Mouse (Mus musculus): ENCODE measurements around the gene Ica1l.
A peak's percentile ranks its signal among the peaks of the same experiment; 100 is the strongest.
"Not testable (repeated sequence)": the region's sequence is repeated elsewhere in the genome, so short reads cannot be mapped to it uniquely, and the experiment has no call there.

Gene Ica1l

GRCm38 (mm10) chr1:60042796-60043469, at the start of gene Ica1l:
Ica1l (minus strand) TSS chr1:60043184.
- DNase-seq: peak; percentile 18

DNA sequence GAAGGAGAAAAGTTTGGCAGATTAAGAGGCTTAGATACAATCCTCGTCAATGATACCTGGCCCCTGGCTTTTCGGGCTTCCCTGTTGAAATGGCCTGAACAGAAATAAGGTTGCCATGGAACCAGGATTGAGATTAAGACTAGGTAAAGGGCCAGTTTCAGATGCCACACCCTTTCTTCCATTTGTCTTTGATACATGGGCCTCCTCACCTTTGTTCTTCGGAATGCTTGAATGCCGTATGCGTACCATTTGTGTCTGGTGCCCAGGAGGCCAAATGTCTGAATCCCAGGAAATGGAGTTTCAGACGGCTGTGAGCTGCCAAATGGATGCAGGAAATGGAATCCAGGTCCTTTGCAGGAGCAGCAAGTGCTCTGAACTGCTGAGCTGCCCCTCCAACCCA, 33.4 kb upstream of the Ica1l start:
- DNase-seq: no peak

GRCm38 (mm10) chr1:60075590-60075989, 32.6 kb upstream of the Ica1l start:
- no peak for DNase-seq

DNA sequence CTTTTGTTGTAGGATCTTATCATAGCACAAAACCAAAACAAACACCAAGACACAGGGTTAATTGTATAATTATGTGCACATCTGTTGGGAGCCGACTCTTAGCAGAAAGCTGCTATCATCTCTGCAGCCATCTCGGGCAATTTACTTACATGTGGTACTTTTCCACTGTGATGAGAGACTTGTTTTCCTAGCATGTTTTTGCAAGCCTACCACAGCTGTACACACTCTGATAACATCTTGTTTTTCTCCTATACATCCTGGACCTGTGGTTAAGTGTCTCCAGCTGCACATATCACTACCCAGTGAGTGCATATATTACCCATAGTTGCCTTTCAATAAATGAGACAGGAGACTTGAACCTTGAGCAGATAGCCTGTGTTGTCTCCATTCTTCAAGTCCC, 32.0 kb upstream of the Ica1l start:
- no peak for DNase-seq

- DNase-seq: not testable (repeated sequence)
These were observed 27.7 kb upstream of the Ica1l start for GRCm38 (mm10) chr1:60070725-60071124.

DNA sequence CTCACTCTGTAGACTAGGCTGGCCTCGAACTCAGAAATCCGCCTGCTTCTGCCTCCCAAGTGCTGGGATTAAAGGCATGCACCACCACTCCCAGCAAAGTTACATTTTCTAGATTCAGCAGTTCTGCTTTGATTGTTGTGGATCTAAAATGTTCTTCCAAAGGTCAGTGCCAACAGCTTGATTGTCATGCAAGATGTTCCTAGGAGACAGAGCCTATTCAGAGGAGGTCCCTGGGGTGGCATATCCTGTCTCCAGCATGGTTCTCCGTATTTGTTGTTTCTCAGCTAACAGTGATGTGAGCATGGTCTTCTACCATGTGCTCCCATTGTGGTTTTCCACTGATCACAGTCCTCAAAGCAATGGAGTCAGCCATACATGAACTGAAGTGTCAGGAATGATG, 13.3 kb upstream of the Ica1l start:
- no peak for DNase-seq

GRCm38 (mm10) chr1:60054659-60055058, 11.7 kb upstream of the Ica1l start:
- DNase-seq: no peak

- not testable (repeated sequence) for DNase-seq
These were observed 4.5 kb upstream of the Ica1l start for GRCm38 (mm10) chr1:60047481-60047880.

DNA sequence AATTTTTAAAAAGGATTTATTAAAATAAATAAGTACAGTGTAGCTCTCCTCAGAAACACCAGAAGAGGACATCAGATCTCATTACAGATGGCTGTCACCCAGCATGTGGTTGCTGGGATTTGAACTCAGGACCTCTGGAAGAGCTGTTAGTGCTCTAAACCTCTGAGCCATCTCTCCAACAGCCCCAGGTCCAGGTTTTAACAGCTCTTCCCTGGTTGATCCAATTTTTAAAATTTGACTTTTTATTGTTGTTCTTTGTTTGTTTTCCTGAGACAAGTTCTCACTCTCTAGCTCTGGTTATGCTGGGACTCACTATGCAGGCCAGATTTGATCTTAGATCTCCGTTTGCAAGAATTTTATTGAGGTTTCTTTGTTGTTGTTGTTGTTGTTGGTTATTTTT, 1.6 kb upstream of the Ica1l start:
- DNase-seq: no peak

DNA sequence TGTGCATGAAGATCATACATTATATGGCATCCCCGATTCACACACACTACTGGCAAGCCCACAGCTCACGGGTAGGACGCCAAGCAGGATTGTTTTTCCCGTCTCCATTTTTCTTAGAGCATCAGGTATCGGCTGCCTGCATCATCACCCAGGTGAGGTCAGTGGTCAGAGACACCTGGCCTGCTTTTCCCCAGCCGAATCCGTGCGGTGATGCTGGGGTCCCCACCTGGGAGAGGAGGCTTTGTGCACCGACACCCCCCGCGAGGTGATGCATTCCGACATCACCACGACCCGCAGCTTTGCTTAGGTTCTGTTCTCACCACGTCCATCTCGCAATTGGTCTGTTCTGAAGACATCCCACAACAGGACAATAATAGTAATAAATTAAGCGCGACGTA, 587 bp downstream of the Ica1l start:
- DNase-seq: no peak

- DNase-seq: no peak
These were observed 7.9 kb downstream of the Ica1l start for GRCm38 (mm10) chr1:60035044-60035443.

DNA sequence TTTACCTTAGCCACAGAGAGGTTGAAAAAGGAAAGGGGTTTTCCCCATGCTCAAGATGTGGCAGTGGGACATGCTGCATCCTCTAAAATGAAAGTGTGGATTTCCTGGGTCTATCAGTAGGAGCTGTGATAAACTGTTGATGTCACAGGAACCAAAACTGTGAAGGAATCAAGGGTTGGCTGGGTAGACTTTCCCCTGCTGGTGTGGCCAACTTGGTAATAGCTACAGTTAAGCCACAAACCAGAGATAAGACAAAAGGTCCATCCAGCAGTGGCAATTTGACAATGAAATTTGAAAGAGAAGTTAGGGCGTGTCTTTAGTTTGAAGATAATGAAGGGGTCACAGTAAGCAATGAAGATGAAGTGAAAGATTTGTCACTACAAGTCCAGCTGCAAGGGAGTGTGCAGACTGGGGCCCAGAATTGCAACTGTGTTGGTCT, 25.9 kb downstream of the Ica1l start:
- DNase-seq: peak; percentile 12

GRCm38 (mm10) chr1:60016136-60016611, 26.8 kb downstream of the Ica1l start:
- DNase-seq: no peak

GRCm38 (mm10) chr1:60015511-60015910, 27.5 kb downstream of the Ica1l start:
- no peak for DNase-seq

DNA sequence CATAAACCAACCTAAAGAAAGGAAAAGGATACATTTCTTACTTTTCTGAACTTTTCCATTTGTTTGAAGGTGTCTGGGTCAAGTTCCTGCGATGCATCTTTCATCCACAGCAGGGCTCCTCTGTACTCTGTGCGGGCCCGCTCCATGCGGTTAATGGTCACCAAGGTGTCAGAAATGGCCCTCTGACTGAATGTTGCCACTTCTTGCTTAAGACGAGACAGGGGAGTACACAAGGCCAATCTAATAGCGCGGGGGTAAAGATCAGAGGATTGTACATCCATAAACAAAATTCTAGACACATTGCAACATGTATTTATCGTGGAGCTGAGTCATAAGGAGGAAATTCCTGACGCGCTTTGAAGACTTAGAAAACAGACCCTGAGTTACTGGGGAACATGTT, 29.2 kb downstream of the Ica1l start:
- DNase-seq: no peak

- DNase-seq: no peak
These were observed 34.2 kb downstream of the Ica1l start for GRCm38 (mm10) chr1:60008743-60009142.

GRCm38 (mm10) chr1:60007337-60007736, 35.6 kb downstream of the Ica1l start:
- peak; percentile 13 for DNase-seq

DNA sequence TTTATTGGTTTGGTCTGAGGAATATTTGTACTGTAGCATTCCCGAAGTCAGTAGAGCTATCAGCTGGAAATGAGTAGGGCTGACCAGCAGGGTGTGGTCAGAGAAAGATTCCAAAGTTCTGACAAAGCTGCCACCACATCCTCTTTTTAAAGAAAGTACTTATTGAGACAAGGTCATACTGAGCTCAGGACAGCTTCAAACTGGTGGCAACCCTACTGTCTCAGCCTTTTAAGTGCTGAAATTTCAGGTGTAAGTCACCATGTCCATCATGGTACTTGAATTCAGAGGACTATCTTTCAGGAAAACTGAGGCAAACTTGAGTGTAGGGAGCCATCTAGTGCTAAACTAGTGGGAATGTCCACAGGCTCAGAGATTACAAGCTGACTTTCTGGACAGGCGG, 42.7 kb downstream of the Ica1l start:
- no peak for DNase-seq

DNA sequence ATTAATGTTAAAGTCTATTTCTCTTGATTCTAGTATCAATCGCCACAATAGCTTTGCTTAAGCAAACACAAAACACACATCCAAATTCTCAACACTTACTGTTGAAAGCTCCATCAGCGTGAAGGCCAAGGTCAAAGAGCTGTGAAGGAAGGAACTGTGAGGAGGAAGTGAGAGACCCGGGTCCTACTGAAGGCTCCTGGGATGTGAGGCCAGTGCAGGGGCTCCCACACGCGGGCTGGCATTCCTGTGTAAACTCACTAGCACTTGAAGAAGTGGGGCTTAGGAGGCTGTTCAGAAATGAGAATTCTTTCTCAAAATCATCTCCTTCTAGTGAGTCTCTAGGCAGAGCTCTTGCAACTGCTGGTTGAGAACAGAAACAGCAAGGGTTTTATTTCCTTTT, 45.6 kb downstream of the Ica1l start:
- DNase-seq: no peak

DNA sequence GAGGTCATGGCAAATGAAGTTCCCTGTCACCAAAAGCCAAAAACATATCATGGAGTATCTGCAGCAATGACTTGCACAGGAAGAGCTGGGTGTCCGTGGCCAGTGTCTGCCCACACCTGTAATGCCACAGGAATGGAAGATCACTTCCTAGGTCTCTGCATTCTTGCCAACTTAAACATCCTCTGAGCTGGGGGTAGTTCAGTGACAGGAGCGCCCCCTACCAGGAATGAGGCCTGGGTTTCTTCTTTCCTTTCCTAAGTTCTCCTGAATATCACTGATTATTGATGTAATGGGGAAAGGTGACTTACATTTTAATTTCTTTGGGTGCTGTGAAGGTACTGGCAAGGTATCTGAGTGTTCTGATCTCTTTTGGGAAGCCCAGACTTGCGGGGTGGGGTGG, 47.3 kb downstream of the Ica1l start:
- DNase-seq: no peak

DNA sequence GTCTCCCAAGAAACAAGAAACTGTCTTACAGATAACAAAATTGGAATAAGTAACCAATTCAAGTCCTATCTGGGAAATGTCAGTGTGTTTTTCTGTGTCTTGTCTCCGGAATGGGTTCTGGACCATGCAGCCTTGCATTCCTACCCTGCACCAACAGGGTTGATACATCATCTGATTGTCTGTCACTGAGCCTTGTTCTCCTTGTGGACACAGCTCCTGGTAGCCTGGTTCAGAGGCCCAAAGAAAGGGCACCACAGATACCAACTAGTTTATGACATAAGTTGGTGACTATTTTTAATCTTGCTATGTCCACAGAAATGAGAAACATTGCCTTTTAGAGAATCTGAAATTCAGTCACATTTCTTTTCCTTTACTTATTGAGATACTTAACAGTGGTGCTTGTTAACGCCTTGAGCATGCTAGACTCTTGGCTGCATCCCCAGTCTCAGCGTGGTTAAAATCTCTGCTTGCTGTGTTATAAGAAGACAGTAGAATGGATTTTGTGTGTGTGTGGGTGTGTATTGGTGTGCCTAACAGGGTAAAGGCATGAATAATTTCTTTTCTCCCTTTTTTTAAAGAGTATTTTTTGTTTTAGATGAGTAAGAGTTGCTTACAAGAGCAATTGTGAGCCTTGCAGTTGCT, 55.5 kb downstream of the Ica1l start:
- DNase-seq: no peak

DNA sequence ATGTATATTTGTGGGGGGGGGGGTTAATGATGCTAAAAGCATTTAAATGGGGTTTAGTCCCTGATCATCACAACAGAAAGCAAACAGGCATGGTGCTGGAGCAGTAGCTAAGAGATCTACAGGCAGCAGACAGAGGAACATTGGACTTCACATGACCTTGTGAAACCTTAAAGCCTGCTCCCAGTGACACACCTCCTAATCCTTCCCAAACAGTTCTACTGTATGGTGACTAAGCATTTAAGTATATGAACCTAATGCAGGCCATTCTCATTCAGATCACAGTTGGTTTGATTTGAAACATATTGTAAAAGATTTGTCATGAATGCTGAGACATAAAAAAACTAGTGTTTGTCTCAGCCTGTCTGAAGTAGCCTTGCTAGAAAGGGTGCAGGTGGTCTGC, 56.4 kb downstream of the Ica1l start:
- DNase-seq: no peak

DNA sequence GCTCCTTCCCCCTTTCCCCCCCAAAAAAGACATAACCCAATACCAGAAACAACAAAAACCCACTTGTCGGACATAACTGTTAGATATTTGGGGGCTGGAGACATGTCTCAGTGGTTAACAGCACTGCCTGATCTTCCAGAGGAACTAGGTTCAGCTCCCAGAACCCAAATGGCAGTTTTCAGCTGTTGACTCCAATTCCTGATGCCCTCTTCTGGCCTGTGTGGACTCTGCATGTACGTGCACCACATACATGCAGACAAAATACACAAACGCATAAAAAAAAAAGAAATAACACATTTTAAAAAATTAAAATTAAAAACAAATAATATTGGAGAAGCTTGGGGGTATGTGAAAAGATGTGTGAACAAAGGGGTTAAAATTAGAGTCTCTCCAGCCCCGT, 75.7 kb downstream of the Ica1l start:
- peak; percentile 12 for DNase-seq

DNA sequence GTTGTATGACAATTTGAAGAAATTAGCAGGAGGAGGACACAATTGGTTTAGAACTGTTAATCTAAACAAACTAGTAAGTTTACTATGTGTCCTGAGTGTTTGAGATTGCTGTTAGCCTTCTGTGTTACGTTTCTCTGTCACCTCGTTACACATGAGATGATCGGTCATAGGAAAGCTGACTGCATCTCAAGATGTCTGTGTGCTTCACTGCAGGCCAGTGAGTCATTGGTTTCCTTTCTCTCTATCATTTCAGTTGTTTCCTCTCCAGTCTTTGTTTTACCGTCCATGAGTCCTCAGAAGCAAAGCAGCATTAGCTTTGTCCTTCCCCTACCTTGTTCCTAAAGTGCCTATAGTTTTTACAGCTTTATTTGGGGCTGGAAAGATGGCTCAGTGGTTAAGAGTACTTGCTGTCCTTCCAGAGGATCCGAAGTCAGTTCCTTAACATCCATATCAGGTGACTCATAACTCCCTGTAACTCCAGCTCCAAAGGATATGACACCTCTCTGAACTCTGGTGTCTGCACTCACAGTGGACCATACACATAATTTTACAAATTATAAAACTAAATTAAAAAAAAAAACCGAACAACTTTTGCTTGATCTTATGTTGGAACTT, 76.7 kb downstream of the Ica1l start:
- DNase-seq: no peak

Measured in liver (tissue).